In genomic region chr12:109406018-109406417, GRCm38 (mm10) we compare ENCODE assay signal across 16 mouse cellular contexts. TPM values are rescaled to one million over a fixed set of nuclear protein-coding genes. Genes with fewer than 3 reads are reported as not detected.
"Had no signal": no experiment of that assay in that cellular context is flagged by ENCODE, and none has a peak within 500 bp of the region (broad histone marks: within the 10 kb centered on the region; RNA-seq: fewer than 3 reads in every experiment).

No protein-coding gene starts in this region.

- DNase-seq: kidney, postnatal 36 days; left cerebral cortex, postnatal 4 days; liver; liver, embryonic 13.5 days; liver, postnatal 0 days; lung, postnatal 14 days; right cerebral cortex, adult 18-20 months; right cerebral cortex, postnatal 25 days; thymus, postnatal 4 days had no signal

- H3K27ac ChIP-seq: kidney, postnatal 0 days; liver, embryonic 13.5 days; lung, embryonic 15.5 days; macrophage; midbrain, embryonic 15.5 days; neural tube, embryonic 13.5 days had no signal

- H3K4me3 ChIP-seq: liver, embryonic 13.5 days; lung, embryonic 15.5 days; megakaryocyte, embryonic 14.5 days; midbrain, embryonic 15.5 days; neural tube, embryonic 13.5 days had no signal

RNA-seq across cellular contexts. Expression of gene Dlk1, which starts 46.6 kb away (rescaled TPM):
- total RNA-seq: monocyte, adult 5-6 weeks had no signal
